Mouse (Mus musculus) CD4-positive, CD25-positive, alpha-beta regulatory T cell, adult 4 months (primary cell): ENCODE data around the gene Celf2. TPM values are rescaled to one million over a fixed set of nuclear protein-coding genes. Genes with fewer than 3 reads are reported as not detected.
"Not testable (repeated sequence)": the region's sequence is repeated elsewhere in the genome, so short reads cannot be mapped to it uniquely, and the experiment has no call there.

ENCODE experiments used
- ATAC-seq: one replicate; pipeline ENCODE4 v1.8.0; 2017
- polyA plus RNA-seq, 2 experiments: library from polyadenylated mRNA; unstranded; fragments of 100-300 nt; shearing (Covaris generic); gene quantifications; one replicate each; pipeline ENCODE4 v1.2.1; 2017

Gene Celf2
- polyA plus RNA-seq, 2 experiments from 2014 or later: 207 to 227 TPM

GRCm38 (mm10) chr2:7389264-7389663 lies 120.1 kb downstream of the Celf2 start:
- ATAC-seq: no peak

GRCm38 (mm10) chr2:7378736-7379135 lies 130.6 kb downstream of the Celf2 start:
- ATAC-seq: no peak

- ATAC-seq: no peak
Observed at GRCm38 (mm10) chr2:7377878-7378277, 131.5 kb downstream of the Celf2 start.

DNA sequence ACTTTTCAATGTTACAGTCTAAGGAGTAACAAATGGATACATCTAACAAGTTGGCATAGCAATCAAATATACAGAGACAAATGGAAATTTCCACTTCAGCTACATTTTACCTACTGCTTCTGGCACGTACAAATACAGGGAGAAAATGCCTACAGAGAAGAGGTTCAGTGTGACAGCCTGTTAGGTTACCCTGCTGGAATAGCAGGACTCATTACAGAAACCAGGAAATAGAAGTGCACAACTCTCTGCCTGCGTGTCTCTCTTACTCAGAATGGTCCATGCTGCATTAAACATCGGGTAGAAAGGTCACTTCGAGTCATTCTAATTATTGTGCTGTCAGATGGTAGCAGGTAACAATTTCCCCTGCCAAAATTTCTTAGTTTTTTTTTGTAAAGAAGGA lies 141.6 kb downstream of the Celf2 start:
- no peak for ATAC-seq

DNA sequence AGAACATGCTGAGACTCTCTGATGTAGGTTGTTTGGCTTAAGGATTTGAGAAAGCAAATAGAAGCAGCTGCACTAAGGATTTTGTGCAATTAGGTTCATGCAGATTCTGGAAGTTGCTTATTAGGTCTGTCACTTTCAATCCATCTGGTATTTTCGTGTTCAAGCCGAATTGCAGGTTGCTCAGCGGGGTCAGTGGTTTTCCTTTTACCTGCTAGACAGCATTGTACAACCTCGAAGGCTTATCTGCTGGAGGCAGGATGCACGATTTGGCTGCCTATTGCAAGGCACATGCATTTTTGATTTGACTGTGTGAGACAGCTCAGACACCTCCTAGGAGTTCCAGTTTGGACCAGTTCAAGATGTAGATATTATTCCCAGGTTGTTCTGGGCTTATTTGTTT lies 149.8 kb downstream of the Celf2 start:
- ATAC-seq: no peak

DNA sequence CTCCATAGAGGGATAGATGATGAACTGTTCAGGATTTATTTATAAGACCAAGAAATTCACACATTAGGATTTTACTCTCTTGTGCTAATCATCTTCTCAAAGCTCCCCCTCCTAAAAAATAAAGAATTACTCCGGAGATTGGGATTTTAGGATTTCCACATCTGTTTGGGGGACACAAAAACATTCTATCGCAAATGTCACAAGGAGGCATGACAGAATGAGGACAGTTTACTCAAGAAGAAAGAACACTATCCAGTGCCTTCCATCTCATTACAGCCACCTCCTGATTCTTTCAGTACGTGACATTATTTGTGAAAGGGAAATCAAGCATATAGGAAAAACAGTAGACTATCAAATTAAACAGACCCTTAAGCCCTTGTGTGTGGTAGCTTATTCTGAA lies 150.5 kb downstream of the Celf2 start:
- ATAC-seq: no peak

GRCm38 (mm10) chr2:7351234-7351633 lies 158.1 kb downstream of the Celf2 start:
- no peak for ATAC-seq

- no peak for ATAC-seq
Observed at GRCm38 (mm10) chr2:7346703-7347461, 162.5 kb downstream of the Celf2 start.

- ATAC-seq: no peak
Observed at GRCm38 (mm10) chr2:7344951-7345350, 164.4 kb downstream of the Celf2 start.

GRCm38 (mm10) chr2:7342911-7343478 lies 166.4 kb downstream of the Celf2 start:
- ATAC-seq: no peak

DNA sequence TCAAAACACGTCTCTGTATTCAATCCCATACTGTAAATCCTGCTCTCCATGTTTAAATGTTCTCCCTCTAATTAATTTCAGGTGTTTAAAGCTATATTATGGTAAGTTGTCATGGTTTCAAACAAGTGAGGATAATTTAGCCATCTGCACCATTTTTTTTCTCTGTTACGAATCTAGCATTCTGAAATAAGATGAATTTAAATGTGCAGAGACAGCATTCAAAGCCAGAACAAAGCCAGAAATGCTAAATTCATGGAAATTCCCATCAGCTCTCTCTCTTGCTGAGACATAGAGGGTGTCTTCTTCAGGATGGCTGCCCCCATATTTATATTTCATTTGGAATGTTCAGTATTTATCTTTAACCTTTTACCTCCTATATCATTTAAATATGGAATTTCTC lies 174.5 kb downstream of the Celf2 start:
- no peak for ATAC-seq

DNA sequence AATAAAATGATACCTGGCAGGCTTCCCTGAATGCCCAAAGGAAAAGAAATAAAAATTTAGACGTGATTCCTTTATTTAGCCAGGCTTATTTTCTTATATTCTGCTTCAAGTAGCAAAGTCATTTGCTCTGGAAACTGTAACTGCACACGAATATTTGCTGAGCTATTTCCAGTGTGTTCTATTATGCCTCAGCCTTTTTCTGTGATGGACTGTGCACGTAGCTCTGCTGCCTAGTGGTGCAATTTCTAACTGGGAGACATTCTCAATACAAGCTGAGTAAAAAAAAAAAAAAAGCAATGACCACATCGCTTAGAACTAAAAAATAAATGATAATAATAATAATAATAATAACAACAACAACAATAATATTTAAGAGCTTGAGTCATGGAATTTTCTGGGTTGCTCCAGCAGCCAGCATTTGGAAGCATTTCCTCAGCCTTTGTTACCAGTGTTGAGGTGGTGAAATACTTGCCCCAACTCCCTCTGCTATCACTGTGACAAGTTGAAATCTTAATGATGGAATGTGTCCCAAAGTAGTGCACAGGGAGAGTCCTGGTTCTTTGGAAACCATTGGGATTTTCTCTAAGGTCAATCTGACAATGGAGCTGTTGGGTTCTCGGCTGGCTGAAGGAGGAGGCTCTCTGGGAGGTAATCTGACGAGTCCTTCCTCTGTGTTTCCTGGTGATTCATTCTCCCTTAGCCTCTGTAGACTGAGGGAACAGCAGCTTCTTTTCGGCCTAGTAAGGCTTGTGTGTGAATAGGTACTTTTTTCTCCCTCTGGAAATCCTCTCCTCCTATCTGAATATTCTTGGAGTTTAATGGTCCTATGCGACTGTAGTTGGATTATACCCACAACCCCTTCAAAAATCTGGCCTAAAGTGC lies 181.1 kb downstream of the Celf2 start:
- no peak for ATAC-seq

DNA sequence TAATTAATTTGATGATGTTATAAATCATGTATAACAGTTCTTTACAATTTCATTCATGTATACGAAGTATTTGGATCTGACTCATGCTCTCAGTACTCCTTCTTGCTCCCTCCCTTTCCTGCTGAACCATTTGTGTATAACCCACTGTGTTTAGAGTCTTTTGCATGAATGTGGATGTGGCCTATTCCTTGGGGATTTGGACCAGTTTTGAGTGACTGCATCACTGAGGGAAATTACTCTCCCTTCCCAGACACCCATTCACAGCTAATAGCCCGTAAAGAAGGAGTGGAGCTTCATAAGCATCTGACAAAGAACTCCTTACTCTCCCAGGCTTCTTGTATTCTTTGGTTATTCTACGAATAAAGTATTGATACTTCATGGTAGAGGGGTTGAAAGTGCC lies 189.6 kb downstream of the Celf2 start:
- no peak for ATAC-seq

DNA sequence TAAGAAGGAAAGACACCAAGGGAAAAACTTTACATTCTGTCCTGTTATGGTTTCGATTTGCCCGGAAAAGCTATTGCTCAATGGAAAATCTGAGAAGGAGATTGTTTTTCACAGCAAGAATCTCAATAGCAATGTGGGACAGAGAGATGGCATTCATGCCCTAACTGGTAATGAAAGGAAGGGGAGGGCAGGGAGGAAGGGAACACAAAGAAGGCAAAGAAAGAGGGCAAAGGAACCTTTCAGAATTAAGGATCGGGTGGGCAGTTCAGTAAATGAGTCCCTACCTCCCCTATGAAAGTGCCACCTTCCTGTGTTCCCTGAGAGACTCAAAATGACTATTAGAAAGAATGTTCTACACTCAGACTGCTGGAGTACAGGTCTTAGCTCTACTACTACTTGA lies 197.6 kb downstream of the Celf2 start:
- ATAC-seq: no peak

- no peak for ATAC-seq
Observed at GRCm38 (mm10) chr2:7310840-7311182, 198.6 kb downstream of the Celf2 start.

- no peak for ATAC-seq
Observed at GRCm38 (mm10) chr2:7310129-7310839, 199.1 kb downstream of the Celf2 start.

DNA sequence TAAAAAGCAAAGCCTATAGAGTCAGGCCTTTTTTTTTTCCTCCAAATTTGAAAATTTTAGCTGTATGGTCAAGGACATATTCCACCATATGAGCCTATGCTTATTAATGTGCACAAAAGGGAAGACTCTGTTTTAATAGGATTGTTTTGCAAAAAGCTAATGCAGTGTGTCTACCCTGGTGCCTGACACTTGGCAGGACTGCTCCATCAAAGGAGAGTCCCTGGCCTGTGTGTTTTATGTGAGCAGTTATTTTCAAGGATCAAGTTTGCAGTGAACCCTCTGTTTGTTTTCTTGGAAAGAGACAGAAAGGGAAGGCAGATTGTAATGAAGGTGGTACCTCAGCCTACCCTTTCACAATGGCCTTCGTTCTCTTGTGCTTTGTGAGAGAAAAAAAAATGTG lies 200.0 kb downstream of the Celf2 start:
- no peak for ATAC-seq

DNA sequence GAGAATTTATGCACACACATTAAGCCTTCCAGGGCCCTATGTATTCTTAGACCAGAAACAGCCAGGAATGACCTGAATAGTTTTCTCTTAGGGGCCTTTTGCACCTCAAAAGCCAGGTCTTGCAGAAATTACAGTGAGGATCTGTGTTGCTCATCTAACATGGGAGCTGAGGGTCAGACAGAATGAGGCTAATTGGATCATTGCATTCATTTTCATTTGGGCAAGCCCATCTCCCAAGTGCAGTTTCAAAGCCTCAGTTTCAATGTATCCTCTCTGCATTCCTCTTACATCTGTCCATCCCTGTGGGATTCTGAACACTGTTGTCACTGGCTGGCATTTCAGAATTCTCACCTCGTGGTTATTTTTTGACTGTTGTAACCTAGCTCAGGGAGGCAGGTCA lies 200.6 kb downstream of the Celf2 start:
- ATAC-seq: no peak

DNA sequence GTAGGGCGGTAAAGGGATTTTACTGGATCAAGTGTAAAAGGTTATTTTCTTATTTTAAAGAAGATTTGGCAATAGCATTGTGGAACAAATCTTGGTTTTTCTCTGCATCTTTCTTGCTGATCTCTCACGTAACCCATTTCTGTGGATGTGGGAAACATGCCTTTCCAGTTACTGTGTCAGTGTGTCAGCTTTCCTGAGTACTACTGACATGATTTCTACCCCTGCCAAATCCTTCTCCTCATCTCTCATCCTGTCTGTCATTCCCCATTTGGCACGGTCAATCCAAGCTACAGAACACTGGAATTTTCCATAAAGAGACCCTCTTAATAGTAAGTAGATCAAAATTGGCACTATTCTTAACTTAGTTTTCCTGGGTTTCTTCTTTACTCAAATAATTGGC lies 221.9 kb downstream of the Celf2 start:
- ATAC-seq: no peak

DNA sequence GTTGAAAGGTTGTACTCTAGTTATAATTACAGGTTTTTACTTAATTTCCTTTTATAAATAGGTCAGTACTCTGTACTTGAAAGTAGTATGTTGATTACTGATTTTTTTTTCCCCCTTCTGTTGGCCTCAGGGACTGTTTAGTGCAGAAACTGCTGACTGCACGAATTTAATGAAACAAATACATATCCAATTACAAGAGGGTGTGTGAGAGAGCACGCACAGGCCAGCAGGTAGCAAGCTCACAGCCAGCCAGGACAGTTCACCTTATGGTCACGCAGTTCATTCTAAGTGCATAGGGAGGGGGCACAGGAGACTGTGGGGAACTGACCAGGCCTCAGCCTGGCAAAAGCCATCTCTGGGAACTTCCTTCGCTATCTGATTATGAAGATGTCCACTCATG lies 236.1 kb downstream of the Celf2 start:
- ATAC-seq: no peak

DNA sequence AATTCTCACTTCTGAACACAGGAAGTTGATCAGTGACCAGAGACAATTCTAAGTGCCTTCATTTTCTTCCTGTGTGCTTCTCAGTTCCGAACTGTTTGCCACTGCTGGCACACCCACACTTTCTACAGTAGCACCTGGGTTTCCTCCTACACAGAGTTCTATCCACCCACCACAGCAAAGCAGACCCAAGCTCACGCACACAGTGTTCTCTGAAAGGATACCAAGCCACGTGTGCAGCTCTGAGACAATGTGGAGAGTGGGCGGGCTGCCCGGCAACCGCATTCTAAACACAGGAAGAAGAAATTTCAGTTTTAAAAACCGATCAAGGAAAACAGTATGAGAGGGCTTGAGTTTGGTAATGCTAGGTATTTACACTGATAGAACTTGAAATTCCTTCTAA lies 239.3 kb downstream of the Celf2 start:
- ATAC-seq: peak; percentile 91

DNA sequence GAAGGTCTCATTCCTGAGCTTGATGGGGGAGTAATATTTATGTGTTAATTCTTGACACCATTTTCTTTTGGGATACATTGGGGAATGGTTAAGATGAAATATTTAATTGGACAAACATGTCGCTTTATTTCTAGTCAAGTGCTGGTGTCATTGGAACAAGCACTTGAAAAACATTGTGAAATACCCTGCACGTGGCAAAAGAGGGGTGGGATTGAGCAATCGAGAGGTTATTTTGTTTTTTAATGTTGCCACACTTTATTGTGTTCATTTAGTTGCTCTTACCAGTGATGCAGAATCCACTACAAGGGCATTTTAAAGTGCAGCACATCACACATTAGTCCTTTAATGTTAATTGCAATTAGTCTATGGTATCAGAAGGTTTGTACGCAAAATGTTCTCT lies 242.2 kb downstream of the Celf2 start:
- no peak for ATAC-seq

DNA sequence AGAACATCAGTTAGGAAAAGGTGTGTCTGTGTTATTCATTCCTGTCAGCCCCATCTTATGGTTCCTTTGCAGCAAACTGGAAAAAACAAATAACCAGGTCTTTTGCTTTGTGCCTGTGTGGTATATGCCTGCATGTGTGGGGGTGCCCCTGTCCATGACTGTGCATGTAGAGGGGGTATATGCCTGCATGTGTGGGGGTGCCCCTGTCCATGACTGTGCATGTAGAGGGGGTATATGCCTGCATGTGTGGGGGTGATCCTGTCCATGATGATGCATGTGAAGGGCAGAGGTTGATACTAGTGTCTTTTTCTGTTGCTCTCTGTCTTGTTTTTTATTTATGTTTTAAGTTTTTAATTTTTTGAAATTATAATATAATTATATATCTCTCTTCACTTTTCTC lies 246.7 kb downstream of the Celf2 start:
- ATAC-seq: not testable (repeated sequence)
